Mouse (Mus musculus) neural tube, embryonic 11.5 days (tissue): ENCODE data around the gene Alpl. TPM values are rescaled to one million over a fixed set of nuclear protein-coding genes. Genes with fewer than 3 reads are reported as not detected.
A peak's percentile ranks its signal among the peaks of the same experiment; 100 is the strongest.

Source experiments
- ATAC-seq: fragments of 200-750 bp; cut with Nextera tagmentation; 2 replicates; pipeline ENCODE4 v1.8.0; 2017; ENCODE audit warnings: moderate number of reproducible peaks, mild to moderate bottlenecking, moderate TSS enrichment, moderate library complexity; ENCODE audit not compliant: insufficient read depth, low FRiP score, low TSS enrichment
- DNase-seq: peaks from one replicate; pipeline ENCODE4 v3.0.0-alpha.2; 2015; ENCODE audit warnings: low spot score
- H3K27ac ChIP-seq: fragments of 300-500 bp; sonication (generic); 2 replicates; pipeline ENCODE4 v1.5.1; 2014; ENCODE audit warnings: low read depth, mild to moderate bottlenecking, low read length
- H3K27me3 ChIP-seq: fragments of 300-500 bp; sonication (generic); 2 replicates; pipeline ENCODE4 v1.6.1; 2014; ENCODE audit warnings: mild to moderate bottlenecking, low read length, mixed read lengths; ENCODE audit not compliant: control insufficient read depth, insufficient read depth
- H3K36me3 ChIP-seq: fragments of 300-500 bp; sonication (generic); 2 replicates; pipeline ENCODE4 v1.6.1; 2014; ENCODE audit warnings: mild to moderate bottlenecking, low read length, moderate library complexity, mixed read lengths; ENCODE audit not compliant: control insufficient read depth, insufficient read depth
- H3K4me1 ChIP-seq: fragments of 300-500 bp; sonication (generic); 2 replicates; pipeline ENCODE4 v1.6.1; 2014; ENCODE audit warnings: low read length, mixed read lengths; ENCODE audit not compliant: control insufficient read depth, insufficient read depth
- H3K4me2 ChIP-seq: fragments of 300-500 bp; sonication (generic); 2 replicates; pipeline ENCODE4 v1.6.1; 2014; ENCODE audit warnings: low read depth, mild to moderate bottlenecking, moderate library complexity
- H3K4me3 ChIP-seq: fragments of 300-500 bp; sonication (generic); 2 replicates; pipeline ENCODE4 v1.5.1; 2014; ENCODE audit warnings: low read depth, low read length
- H3K9ac ChIP-seq: fragments of 300-500 bp; sonication (generic); 2 replicates; pipeline ENCODE4 v1.6.1; 2014; ENCODE audit warnings: mild to moderate bottlenecking, low read length
- H3K9me3 ChIP-seq: fragments of 300-500 bp; sonication (generic); 2 replicates; pipeline ENCODE4 v1.6.1; 2016; ENCODE audit warnings: low read length; ENCODE audit not compliant: control insufficient read depth
- WGBS: fragments of 180-500 bp; shearing (Covaris S2); extraction: QIAGEN DNeasy Blood & Tissue Kit; methylation state at CpG from one replicate; pipeline ENCODE4 v1.1.7; 2014; 5-methylcytosine and 5-hydroxymethylcytosine counted together
- polyA plus RNA-seq: library from polyadenylated mRNA; unstranded; fragments of >200 nt; fragmentation: Nextera tagmentation; extraction: Ambion mirVana; gene quantifications from 2 replicates; pipeline ENCODE4 v1.2.1, GENCODE M21; 2014

The Alpl gene
- polyA plus RNA-seq, 1 experiment from 2014 or later, result 12.3 TPM

DNA sequence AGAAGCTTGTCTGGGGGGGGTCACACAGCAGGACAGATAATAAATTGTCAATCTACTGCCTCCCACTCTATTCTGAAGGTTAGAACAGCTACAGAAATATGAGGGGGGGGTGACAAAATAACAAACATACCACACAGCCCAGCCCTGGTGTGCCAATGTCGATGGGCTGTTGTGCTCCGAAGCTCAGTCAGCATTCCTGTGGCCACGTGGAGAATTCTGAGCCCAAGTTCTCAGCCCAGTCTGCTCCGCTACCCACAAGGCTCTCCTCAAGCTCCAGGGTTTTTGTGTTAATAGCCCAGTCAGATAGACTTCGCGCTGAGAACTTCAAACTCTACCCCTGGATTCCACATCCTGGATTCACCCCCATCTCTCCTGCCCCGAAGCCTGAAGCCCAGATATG, 2.6 kb downstream of the Alpl start:
- WGBS, result 87% methylated on average over 7 of the region's 7 CpGs
- H3K4me3 ChIP-seq, result no peak overlapping the region
- H3K9me3 ChIP-seq, result no peaks in the 10 kb centered on the region
- H3K4me2 ChIP-seq, result no peak overlapping the region
- H3K27me3 ChIP-seq, result 0 out of 2 replicates have a peak, but pooled peaks cover 5% of the 10 kb centered on the region
- H3K9ac ChIP-seq, result no peak overlapping the region
- no peak for ATAC-seq
- H3K36me3 ChIP-seq, result no peaks in the 10 kb centered on the region
- no peak for DNase-seq
- H3K27ac ChIP-seq, result no peak overlapping the region
- H3K4me1 ChIP-seq, result peaks cover 6% of the 10 kb centered on the region

DNA sequence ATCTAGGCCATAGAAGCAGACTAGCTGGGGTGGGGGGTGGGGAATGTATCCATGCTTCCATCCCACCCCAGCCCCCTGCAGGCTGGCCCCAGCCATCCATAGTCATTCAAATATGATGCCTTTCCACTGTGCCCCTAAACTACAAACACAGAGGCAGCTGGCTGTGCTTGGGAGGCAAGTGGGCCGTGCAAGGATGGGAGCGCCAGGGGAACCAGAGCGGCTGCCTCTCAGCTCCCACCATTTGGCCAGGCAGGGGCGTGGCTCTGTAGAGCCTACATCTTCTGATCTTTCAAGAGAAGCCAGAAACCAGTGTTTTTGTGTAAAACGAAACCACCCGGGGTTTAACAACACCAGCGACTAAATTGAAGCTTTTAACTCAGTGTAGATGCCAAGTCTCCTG, 4.7 kb downstream of the Alpl start:
- Histone ChIP-seq H3K27ac (no peak overlapping the region), H3K4me1 (peaks cover 8% of the 10 kb centered on the region), H3K27me3 (0 out of 2 replicates have a peak, but pooled peaks cover 3% of the 10 kb centered on the region), H3K36me3 (no peaks in the 10 kb centered on the region), H3K4me2 (no peak overlapping the region), H3K9ac (no peak overlapping the region), H3K9me3 (no peaks in the 10 kb centered on the region), H3K4me3 (no peak overlapping the region)
- DNase-seq (no peak), ATAC-seq (no peak)
- WGBS, result 9% methylated on average over 7 of the region's 7 CpGs

DNA sequence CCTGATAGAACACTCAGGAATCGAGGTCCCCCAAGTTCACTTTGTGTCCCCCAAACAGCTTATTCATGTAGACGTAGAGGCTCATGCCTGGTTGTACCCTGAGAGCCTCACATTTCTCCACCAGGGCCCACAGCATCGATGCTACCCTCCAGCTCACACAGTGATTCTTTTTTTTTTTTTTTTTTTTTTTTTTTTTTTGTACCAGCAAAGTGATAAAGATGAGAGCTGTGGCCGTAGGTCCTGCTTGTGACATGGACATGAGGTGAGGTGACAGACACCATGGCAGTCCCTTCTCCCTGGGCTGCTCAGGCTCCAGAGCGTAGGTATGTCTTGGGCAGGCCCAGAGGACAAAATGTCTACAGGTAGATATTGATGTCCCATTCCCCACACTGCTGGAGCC, 5.2 kb downstream of the Alpl start:
- ATAC-seq (no peak), DNase-seq (no peak)
- H3K4me1 ChIP-seq, result peaks cover 8% of the 10 kb centered on the region
- no peak overlapping the region for H3K9ac ChIP-seq
- 0 out of 2 replicates have a peak, but pooled peaks cover 3% of the 10 kb centered on the region for H3K27me3 ChIP-seq
- WGBS, result 79% methylated on average over 5 of the region's 5 CpGs
- H3K27ac ChIP-seq, result no peak overlapping the region
- no peak overlapping the region for H3K4me3 ChIP-seq
- H3K4me2 ChIP-seq, result no peak overlapping the region
- no peaks in the 10 kb centered on the region for H3K36me3 ChIP-seq
- no peaks in the 10 kb centered on the region for H3K9me3 ChIP-seq

DNA sequence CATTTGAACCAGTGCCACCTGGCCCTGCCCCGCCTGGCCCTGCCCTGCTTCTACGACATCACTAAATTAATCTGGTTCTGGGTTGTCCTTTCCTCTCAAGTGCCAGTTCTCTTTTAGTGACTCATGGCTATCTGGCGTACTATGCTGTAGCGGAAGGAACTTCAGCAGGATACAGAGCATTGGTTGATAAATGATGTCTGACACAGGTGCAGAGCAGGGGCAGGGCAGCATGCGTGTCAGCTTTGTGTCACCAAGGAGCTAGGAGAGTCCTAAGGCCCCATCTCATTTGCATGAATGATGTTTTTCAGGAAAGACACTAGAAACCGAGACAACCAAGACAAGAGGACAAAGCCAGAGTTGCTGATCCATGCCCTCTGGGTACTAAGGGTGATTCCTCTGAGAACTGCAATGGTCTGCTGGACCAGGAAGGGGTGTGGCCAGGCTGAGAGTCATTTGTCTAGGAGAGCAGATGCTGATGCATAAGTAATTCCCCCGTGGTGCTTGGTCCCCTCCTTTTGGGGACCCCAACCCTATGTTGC, 7.6 kb downstream of the Alpl start:
- 52% methylated on average over 7 of the region's 7 CpGs for WGBS
- DNase-seq, result peak; percentile 47
- Histone ChIP-seq H3K4me3 (no peak overlapping the region), H3K4me2 (no peak overlapping the region), H3K4me1 (0 out of 2 replicates have a peak, but pooled peaks cover 2% of the 10 kb centered on the region), H3K9me3 (no peaks in the 10 kb centered on the region), H3K27me3 (no peaks in the 10 kb centered on the region), H3K9ac (no peak overlapping the region), H3K27ac (no peak overlapping the region), H3K36me3 (no peaks in the 10 kb centered on the region)
- no peak for ATAC-seq

DNA sequence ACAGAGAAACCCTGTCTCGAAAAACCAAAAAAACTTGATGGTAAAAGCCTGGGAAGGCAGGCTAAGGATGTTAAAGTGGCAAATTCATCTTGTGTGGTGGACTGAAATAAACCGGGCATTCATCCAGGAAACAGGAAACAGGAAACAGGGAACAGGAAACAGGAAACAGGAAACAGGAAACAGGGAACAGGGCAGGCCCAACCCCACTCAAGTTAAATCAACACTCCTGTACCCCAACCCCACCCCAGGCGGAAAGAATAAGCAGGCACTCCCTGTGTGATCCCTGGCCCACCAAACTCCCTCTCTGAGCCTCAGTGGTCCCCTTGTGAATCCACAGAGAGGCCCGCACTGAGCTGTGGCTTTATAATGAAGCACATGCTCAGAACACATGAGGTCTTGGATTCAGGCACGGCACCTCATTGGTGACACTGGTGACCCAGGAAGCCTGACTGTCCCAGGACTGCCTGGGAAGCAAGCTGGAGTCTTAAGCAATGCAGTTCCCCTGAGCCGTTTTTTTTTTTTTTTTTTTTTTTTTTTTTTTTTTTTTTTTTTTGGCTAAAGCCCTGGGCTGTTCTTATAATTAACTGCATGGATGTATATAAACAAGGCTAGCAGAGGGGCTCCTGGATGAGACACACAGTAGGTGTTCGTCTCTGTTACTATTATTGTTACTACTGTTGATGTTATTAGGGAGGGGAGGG, 8.4 kb downstream of the Alpl start:
- 82% methylated on average over 7 of the region's 7 CpGs for WGBS
- H3K27ac ChIP-seq, result no peak overlapping the region

DNA sequence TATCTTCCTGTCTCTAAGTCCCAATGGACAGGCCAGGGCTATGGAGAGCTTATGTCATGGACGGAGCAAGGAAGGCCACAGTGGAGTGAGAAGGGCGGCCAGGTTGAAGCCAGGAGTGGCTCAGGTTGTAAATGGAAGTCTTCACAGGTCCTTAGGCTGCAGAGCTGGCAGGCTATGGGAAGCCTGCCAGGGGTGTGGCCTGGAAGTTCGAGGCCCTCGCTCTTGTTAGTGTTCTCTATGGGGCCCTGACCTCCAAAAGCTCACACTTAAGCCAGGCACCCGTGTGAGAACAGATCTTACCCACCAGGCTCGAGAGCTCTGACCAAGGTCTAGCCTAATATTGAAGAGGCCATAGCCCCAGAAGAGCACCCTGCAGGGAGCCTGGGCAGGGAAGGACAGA, 9.7 kb downstream of the Alpl start:
- H3K27ac ChIP-seq, result no peak overlapping the region
- H3K36me3 ChIP-seq, result no peaks in the 10 kb centered on the region
- no peak overlapping the region for H3K4me2 ChIP-seq
- WGBS, result 87% methylated on average over 6 of the region's 6 CpGs
- H3K9me3 ChIP-seq, result no peaks in the 10 kb centered on the region
- H3K4me3 ChIP-seq, result no peak overlapping the region
- no peaks in the 10 kb centered on the region for H3K27me3 ChIP-seq
- H3K9ac ChIP-seq, result no peak overlapping the region
- DNase-seq (no peak), ATAC-seq (no peak)
- 0 out of 2 replicates have a peak, but pooled peaks cover 2% of the 10 kb centered on the region for H3K4me1 ChIP-seq

More for the DNA sequence above, 8.4 kb downstream of the Alpl start:
- no peak overlapping the region for H3K4me3 ChIP-seq
- ATAC-seq (no peak), DNase-seq (no peak)
- H3K9me3 ChIP-seq, result no peaks in the 10 kb centered on the region
- 0 out of 2 replicates have a peak, but pooled peaks cover 2% of the 10 kb centered on the region for H3K4me1 ChIP-seq
- H3K9ac ChIP-seq, result no peak overlapping the region
- no peaks in the 10 kb centered on the region for H3K27me3 ChIP-seq
- no peak overlapping the region for H3K4me2 ChIP-seq
- no peaks in the 10 kb centered on the region for H3K36me3 ChIP-seq

DNA sequence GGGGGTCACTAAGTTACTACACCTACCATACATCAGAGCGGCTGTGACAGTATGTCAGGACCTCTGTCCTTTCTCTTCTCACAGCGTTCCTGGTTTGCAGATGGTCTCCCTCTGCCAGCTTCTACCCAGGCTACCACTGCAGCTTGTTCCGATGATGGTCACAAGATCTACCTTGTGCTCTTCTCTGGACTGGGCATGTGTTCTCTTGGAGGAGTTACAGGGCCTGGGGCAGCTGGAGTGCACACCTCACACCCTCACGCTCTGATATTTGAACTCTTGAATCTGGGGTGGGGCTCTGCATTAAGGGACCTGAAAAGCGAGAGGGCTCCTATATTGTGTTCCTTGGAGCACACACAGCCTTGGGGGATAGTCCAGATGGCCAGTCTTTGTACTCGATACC, 10.9 kb downstream of the Alpl start:
- ATAC-seq, result no peak
- DNase-seq, result no peak
- H3K9me3 ChIP-seq, result no peaks in the 10 kb centered on the region

DNA sequence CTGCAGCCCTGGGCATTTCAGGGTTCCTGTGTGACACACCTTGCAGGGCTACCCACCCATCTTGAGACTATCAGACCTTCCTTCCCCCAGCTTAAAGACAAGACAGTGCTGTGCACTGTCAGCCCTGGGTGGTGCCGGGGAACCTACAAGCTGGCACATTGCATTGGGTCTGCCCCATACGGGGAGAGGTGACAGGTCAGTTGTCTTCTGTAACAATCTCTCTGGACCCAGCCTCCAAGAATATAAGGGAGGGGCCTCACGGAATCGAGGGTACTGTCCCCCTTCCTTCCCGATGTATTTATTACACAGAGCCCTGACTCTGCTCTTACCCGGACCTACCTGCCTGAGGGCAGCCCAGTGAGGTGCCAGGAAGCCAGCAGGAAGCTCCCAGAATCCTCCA, 11.4 kb downstream of the Alpl start:
- 0 out of 2 replicates have a peak, but pooled peaks cover 2% of the 10 kb centered on the region for H3K4me1 ChIP-seq
- no peaks in the 10 kb centered on the region for H3K36me3 ChIP-seq
- ATAC-seq (no peak), DNase-seq (no peak)
- no peak overlapping the region for H3K4me3 ChIP-seq
- no peak overlapping the region for H3K4me2 ChIP-seq
- no peak overlapping the region for H3K9ac ChIP-seq
- 73% methylated on average over 6 of the region's 6 CpGs for WGBS
- no peak overlapping the region for H3K27ac ChIP-seq
- H3K27me3 ChIP-seq, result no peaks in the 10 kb centered on the region
- H3K9me3 ChIP-seq, result no peaks in the 10 kb centered on the region

More for the DNA sequence above, 10.9 kb downstream of the Alpl start:
- Histone ChIP-seq H3K4me2 (no peak overlapping the region), H3K27ac (no peak overlapping the region), H3K4me3 (no peak overlapping the region), H3K9ac (no peak overlapping the region), H3K27me3 (no peaks in the 10 kb centered on the region), H3K36me3 (no peaks in the 10 kb centered on the region), H3K4me1 (0 out of 2 replicates have a peak, but pooled peaks cover 2% of the 10 kb centered on the region)
- 79% methylated on average over 6 of the region's 6 CpGs for WGBS
